Mouse (Mus musculus) yolk sac, embryonic 10.5 days (tissue): ENCODE data around the gene Dusp7.

Source experiments
- DNase-seq: peaks from one replicate; pipeline ENCODE4 v3.0.0-alpha.2; 2017; ENCODE audit warnings: low spot score

The Dusp7 gene

DNA sequence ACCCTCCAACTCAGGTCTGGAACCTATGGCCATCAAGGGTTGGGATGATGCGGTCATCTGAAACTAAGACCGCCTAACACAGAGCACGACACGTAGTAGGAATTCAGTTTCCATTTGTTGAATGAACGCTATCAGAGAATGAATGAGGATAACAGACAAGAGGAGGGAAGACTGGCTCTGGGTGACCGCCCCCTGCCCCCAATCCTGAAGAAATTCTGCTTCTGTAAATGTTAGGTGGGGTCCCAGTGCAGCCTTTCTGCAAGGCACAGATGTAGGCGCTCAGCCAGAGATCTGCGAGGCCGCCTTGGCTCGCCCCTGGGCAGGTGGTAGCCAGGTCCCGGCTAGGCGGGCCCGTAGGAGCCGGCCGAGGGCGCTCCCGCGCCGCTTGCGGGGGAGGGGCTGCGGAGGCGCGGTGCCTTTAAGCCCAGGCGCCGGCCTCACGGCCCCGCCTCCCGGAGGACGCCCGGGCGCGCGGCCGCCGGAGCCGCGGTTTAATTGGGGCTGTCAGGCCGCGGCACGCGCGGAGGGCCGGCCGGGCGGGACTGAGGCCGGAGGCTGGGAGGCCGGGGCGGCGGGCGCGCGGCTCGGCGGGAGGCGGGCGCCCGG, at the start of gene Dusp7:
Dusp7 (plus strand) TSS at position 521 of the 606 bp plus-strand sequence.
- DNase-seq = peak; percentile 81

- DNase-seq = no peak
These were observed 49.3 kb upstream of the Dusp7 start for GRCm38 (mm10) chr9:106319095-106319494.

DNA sequence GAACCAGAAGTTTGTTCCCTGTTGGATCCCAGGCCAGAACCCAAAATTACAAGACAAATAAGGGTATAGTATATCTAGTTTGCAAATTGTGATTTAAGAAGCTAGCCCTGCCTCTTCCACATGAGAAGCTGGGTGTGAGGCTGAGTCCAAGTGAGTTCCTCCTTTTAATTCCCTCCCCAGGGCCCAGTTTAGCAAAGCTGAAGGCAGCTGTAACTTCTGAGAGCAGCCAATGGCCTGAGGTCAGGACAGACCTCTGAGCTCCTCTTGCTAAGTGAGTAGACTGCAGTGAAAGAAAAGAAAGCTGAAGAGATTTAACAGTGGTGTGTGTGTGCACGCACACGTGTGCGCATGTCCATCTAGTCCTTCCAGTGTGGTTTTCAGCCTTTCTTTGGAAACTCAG, 45.9 kb upstream of the Dusp7 start:
- DNase-seq = no peak

DNA sequence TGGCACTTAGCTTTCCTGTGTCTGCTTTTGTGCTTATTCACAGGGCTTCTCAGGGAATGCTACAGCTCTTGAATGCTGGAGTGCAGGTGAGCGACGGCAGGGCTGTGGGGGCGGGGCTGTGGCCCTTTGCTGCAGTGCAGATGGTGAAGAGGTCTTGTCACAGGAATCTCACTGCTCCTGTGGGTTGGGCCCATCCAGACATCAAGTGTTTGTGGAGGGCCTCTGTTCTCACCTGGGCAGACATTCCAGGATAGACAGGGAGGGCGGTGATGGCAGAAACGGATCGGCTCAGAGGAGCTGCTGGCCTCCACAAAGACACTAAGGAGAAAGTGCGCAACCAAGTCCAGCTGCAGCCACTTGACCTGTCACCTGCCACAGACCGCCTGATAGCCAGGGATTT, 42.2 kb upstream of the Dusp7 start:
- DNase-seq = no peak

GRCm38 (mm10) chr9:106327125-106327809, 41.2 kb upstream of the Dusp7 start:
- no peak for DNase-seq

- DNase-seq = no peak
These were observed 40.3 kb upstream of the Dusp7 start for GRCm38 (mm10) chr9:106328068-106328610.

GRCm38 (mm10) chr9:106328772-106329511, 39.5 kb upstream of the Dusp7 start:
- DNase-seq = no peak

GRCm38 (mm10) chr9:106332746-106333145, 35.7 kb upstream of the Dusp7 start:
- DNase-seq = no peak

DNA sequence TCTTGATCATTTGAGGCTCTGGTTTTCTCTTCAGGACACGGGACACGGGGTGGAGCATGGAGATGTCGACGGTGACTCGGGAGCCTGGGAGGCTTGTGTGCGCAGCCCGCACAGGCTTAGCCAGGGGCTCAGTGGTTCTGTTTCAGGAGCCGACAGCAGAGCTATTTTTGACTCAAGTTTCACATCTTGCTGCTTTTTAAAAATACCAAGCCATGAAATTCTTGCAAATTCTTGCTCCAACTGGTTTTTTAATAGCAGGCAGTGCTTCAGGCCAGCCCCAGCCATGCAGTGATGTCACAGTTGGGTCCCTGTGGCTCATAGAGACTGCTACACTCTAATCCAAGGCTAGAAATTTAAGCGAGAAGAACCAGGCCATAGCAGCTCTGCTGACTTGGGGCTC, 30.8 kb upstream of the Dusp7 start:
- DNase-seq = no peak

DNA sequence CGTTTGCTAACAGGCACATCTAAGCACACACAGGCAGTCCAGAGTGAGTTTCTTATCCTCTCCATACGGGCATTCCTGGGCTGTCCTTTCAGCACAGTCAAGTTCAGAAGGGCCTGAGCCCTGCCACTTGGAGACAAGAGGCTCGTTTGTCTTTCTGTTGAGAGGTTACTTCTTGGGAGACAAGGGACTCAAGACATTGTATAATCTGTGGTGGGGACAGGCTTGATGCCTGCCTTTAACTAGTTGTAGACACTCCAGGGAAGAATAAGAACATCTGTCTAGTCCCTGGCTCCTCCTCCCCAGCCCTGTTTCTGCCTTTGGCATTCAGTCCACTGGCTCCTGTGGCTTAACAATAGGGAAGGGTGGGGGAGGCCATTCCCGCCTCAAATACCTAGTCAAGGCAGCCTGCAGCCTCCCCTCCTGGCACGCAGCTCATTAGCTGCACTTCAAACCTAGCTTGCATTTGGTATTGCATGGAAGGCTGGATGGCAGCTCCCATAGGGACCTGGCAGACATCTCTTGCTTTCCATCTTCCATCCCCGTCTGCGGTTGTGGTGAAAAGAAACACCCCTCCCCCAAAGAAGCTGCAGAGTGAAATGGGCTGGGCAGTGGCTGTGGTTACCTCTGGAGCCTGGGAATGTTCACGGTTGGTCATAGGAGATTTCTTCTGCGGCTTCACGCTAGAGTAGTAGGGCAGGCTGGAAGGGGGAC, 29.8 kb upstream of the Dusp7 start:
- no peak for DNase-seq

GRCm38 (mm10) chr9:106339173-106339558, 29.3 kb upstream of the Dusp7 start:
- DNase-seq = no peak

DNA sequence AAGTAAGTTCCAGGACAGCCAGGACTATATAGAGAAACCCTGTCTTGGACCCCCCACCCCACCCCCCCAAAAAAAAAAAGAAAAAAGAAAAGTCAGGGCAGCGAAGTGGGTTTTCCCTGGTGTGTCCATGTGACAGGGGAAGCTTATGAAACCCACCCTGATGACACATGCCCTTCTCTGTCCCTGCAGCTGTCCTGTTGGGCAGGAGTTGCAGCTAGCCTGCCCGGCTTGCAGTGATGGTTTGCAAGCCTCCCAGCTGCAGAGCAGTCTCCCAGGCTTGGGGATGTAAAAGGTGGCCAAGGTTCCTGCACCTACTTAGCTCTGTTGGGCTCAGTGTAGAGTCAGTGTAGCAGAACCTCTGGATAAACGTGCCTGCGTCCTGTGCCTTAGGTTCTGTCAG, 28.7 kb upstream of the Dusp7 start:
- no peak for DNase-seq

GRCm38 (mm10) chr9:106340501-106341312, 27.7 kb upstream of the Dusp7 start:
- DNase-seq = peak; percentile 39

- no peak for DNase-seq
These were observed 27.1 kb upstream of the Dusp7 start for GRCm38 (mm10) chr9:106341313-106341686.

DNA sequence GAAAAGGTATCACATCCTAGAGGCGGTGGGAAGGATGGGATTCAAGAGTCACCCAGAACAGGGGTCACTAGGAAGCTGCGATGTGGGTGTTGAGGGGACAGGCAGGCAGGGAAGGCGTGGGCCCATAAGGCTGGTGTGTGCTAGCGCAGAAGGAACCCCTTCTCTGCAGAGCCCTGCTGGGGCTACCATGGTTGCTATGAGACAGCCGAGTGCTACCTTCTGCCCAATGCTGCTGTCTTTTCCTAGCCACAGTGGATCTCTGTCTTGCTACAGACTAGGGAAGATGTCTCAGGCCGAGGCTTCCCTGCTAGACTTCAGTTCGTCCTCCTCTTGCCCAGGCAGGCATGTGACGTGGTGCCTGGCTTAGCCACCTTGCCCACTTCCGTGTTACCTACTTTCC, 25.9 kb upstream of the Dusp7 start:
- no peak for DNase-seq

DNA sequence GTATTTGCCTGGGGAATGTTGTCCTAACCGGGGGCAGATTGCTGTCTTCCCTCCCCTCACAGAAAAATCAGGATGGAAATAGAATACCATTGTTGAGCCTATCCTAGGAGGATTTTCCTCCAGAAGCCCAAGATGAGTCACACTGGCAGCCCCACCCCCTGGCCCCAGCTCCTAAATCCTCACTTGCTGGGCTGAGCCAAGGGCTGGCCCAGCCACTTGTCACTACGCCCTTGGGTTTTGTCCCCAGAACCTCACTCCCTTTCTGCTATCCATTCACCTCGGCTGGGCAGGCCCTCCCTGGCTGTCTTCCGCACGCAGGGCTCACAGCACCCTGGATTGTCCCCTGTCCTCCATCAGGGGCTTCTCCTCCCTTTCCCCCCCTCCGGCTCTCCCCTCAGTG, 23.3 kb upstream of the Dusp7 start:
- DNase-seq = no peak

DNA sequence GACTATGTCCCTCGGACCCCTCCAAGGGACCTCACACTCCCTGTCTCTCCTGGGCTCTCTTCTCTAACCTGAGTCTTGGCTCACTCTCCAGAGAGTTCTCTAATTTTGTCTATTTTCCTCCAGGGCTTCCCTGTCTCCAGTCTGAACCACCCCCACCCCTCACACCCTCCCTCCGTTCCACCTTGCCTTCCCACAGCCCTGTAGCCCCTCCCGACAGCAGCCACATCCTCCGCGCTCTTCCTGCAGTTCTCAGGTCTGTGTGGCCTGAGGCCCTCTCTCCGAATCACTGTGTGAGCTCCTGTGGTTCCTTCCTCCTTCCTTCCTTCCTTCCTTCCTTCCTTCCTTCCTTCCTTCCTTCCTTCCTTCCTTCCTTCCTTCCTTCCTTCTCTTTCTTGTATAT, 22.8 kb upstream of the Dusp7 start:
- no peak for DNase-seq

DNA sequence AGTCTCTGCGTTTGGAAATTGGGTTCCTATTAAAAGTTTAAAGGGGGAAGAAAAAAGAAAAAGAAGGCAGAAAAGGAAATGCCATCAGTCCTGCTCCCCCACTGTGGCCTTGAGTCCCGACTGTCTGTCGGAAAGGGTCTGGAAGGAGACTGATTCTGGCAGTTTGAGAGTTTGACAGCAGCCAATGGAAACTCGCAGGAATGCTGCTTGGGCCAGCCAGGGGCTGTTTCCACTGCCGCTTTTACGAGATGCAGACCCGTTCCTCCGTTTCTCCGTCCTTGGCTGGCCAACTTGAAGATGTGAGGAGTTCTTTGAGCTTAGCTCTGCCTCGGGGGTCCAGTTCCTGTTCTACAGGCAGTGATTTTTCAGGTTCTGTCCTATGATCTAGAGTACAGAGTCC, 20.2 kb upstream of the Dusp7 start:
- no peak for DNase-seq

- no peak for DNase-seq
These were observed 19.4 kb upstream of the Dusp7 start for GRCm38 (mm10) chr9:106349075-106349474.

GRCm38 (mm10) chr9:106351178-106351577, 17.3 kb upstream of the Dusp7 start:
- no peak for DNase-seq

- no peak for DNase-seq
These were observed 14.7 kb upstream of the Dusp7 start for GRCm38 (mm10) chr9:106353779-106354178.

DNA sequence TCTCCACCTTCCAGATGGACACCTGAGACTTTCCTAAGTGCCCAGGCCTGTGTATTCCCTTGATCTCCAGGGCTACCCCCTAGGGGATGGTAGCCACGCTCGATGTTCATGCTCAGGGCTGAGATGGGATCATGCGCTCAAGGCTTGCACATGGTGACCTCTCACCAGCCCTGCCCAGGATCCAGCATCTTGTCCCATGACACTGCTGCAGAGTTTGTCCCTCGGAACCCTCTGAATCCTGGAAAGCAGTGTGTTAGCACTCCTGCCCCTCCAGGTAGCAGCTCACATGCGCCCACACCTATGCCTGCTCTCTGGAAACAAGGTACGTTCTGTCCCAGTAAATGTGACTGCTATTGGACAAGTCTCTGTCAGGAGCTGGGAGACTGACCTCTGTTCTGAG, 13.6 kb upstream of the Dusp7 start:
- no peak for DNase-seq
